In genomic region chr13:99485861-99486260, GRCm38 (mm10) we compare ENCODE assay signal across 14 mouse cellular contexts. TPM values are rescaled to one million over a fixed set of nuclear protein-coding genes. Genes with fewer than 3 reads are reported as not detected.
DNase-seq lines count a peak whose midpoint lies in the region; ATAC-seq and TF ChIP-seq lines count a peak whose summit lies in the region.
"Had no signal": no experiment of that assay in that cellular context is flagged by ENCODE, and none has a peak within 500 bp of the region (broad histone marks: within the 10 kb centered on the region; RNA-seq: fewer than 3 reads in every experiment).

No protein-coding gene starts in this region.

- H3K4me3 ChIP-seq in hindbrain, embryonic 15.5 days: no peak overlapping the region
- no peak overlapping the region for H3K4me3 ChIP-seq in hindbrain, embryonic 11.5 days (ENCODE audit: low read depth, low read length)
- no peak overlapping the region for H3K4me3 ChIP-seq in liver, postnatal 0 days (ENCODE audit: low read depth, low read length)
- H3K4me3 ChIP-seq: neural tube, embryonic 15.5 days had no signal

- 91% methylated on average over 9 of the region's 9 CpGs for WGBS in hindbrain, embryonic 15.5 days
- 96% methylated on average over 9 of the region's 9 CpGs for WGBS in hindbrain, embryonic 11.5 days
- 88% methylated on average over 9 of the region's 9 CpGs for WGBS in liver, postnatal 0 days (ENCODE audit: insufficient replicate concordance)

- no peaks in the 10 kb centered on the region for H3K27me3 ChIP-seq in hindbrain, embryonic 15.5 days
- no peaks in the 10 kb centered on the region for H3K27me3 ChIP-seq in hindbrain, embryonic 11.5 days (ENCODE audit: control insufficient read depth, insufficient read depth, low read length)
- no peaks in the 10 kb centered on the region for H3K27me3 ChIP-seq in liver, postnatal 0 days (ENCODE audit: insufficient read depth, low read length)
- H3K27me3 ChIP-seq: neural tube, embryonic 15.5 days had no signal

- no peak overlapping the region for H3K4me2 ChIP-seq in hindbrain, embryonic 15.5 days
- no peak overlapping the region for H3K4me2 ChIP-seq in hindbrain, embryonic 11.5 days (replicated peaks; ENCODE audit: low read depth, low read length)
- H3K4me2 ChIP-seq in liver, postnatal 0 days (ENCODE audit: low read depth, low read length): no peak overlapping the region
- H3K4me2 ChIP-seq: neural tube, embryonic 15.5 days had no signal

- no peak for ATAC-seq in hindbrain, embryonic 15.5 days (ENCODE audit: low FRiP score, low read depth)
- no peak for ATAC-seq in hindbrain, embryonic 11.5 days (ENCODE audit: low FRiP score)
- no peak for ATAC-seq in liver, postnatal 0 days
- ATAC-seq: intestine, embryonic 16.5 days had no signal

- peak; percentile 54 for DNase-seq in cerebellum, adult 11-12 months
- DNase-seq in cerebellum, postnatal 4 days (ENCODE audit: low spot score in 2 of 2): no peak
- DNase-seq in hindbrain, embryonic 11.5 days (ENCODE audit: low spot score): no peak
- peak; percentile 49 for DNase-seq in testis, postnatal 10 days (ENCODE audit: low spot score)
- no peak for DNase-seq in testis, postnatal 14 days (ENCODE audit: low spot score)
- DNase-seq in right cerebral cortex, adult 18-20 months: no peak
- no peak for DNase-seq in liver, postnatal 0 days
- DNase-seq: gastrocnemius, postnatal 36 days; kidney, postnatal 10 days had no signal

- H3K4me1 ChIP-seq in hindbrain, embryonic 15.5 days (replicated peaks): peaks cover 75% of the 10 kb centered on the region
- H3K4me1 ChIP-seq in hindbrain, embryonic 11.5 days (replicated peaks; ENCODE audit: control insufficient read depth, insufficient read depth, low read length): no peaks in the 10 kb centered on the region
- H3K4me1 ChIP-seq in liver, postnatal 0 days (ENCODE audit: insufficient read depth): no peaks in the 10 kb centered on the region

- H3K9ac ChIP-seq in hindbrain, embryonic 15.5 days: no peak overlapping the region
- no peak overlapping the region for H3K9ac ChIP-seq in hindbrain, embryonic 11.5 days (ENCODE audit: low read depth, low read length)
- H3K9ac ChIP-seq in liver, postnatal 0 days (replicated peaks): no peak overlapping the region
- H3K9ac ChIP-seq: liver, embryonic 14.5 days; neural tube, embryonic 15.5 days had no signal

- 0 out of 2 replicates have a peak overlapping the region, but pooled peaks have one; percentile 3 for H3K27ac ChIP-seq in hindbrain, embryonic 15.5 days (replicated peaks)
- no peak overlapping the region for H3K27ac ChIP-seq in hindbrain, embryonic 11.5 days (ENCODE audit: low read depth, low read length)
- no peak overlapping the region for H3K27ac ChIP-seq in liver, postnatal 0 days (ENCODE audit: low read depth)
- H3K27ac ChIP-seq: liver, embryonic 14.5 days; macrophage; neural tube, embryonic 15.5 days had no signal

- TF ChIP-seq CTCF in liver, postnatal 0 days (IDR thresholded peaks at IDR 0.05; ENCODE audit: low read depth): no peak

- peaks cover 16% of the 10 kb centered on the region for H3K36me3 ChIP-seq in hindbrain, embryonic 15.5 days
- H3K36me3 ChIP-seq in hindbrain, embryonic 11.5 days (ENCODE audit: control insufficient read depth, insufficient read depth, low read length): 0 out of 2 replicates have a peak, but pooled peaks cover 5% of the 10 kb centered on the region
- no peaks in the 10 kb centered on the region for H3K36me3 ChIP-seq in liver, postnatal 0 days (replicated peaks; ENCODE audit: insufficient read depth, low read length)

- no peak for TF ChIP-seq EP300 in liver, postnatal 0 days (IDR thresholded peaks at IDR 0.05; ENCODE audit: low read depth)

- no peaks in the 10 kb centered on the region for H3K9me3 ChIP-seq in hindbrain, embryonic 15.5 days
- no peaks in the 10 kb centered on the region for H3K9me3 ChIP-seq in hindbrain, embryonic 11.5 days (ENCODE audit: control insufficient read depth, low read length)
- H3K9me3 ChIP-seq in liver, postnatal 0 days (ENCODE audit: low read length): no peaks in the 10 kb centered on the region
- H3K9me3 ChIP-seq: neural tube, embryonic 15.5 days had no signal

RNA-seq across cellular contexts. Expression of gene Map1b, which starts 30.5 kb away (rescaled TPM):
- 2,014 and 2,064 TPM in 2 replicates for polyA plus RNA-seq in hindbrain, embryonic 15.5 days (2015; fragmentation: Nextera tagmentation; extraction: Ambion mirVana)
- 1,051 and 1,521 TPM in 2 replicates for polyA plus RNA-seq in hindbrain, embryonic 11.5 days (2014; fragmentation: Nextera tagmentation; extraction: Ambion mirVana)
- 1.2 and 1.3 TPM in 2 replicates for polyA plus RNA-seq in liver, postnatal 0 days (2015; fragmentation: Nextera tagmentation; extraction: Ambion mirVana)

Comparison
In these comparisons a context has a peak if more than half of its experiments do, and no peak if none do; other contexts are left out.
1. DNase-seq: peak in cerebellum, adult 11-12 months (single experiment) and testis, postnatal 10 days (single experiment); none in cerebellum, postnatal 4 days (0 of 2), hindbrain, embryonic 11.5 days (single experiment), testis, postnatal 14 days (single experiment), right cerebral cortex, adult 18-20 months (single experiment) and liver, postnatal 0 days (single experiment).
2. RNA of gene Map1b, which starts 30.5 kb away (polyA plus RNA-seq): 2,014 to 2,064 TPM in hindbrain, embryonic 15.5 days and 1,051 to 1,521 TPM in hindbrain, embryonic 11.5 days; 1.2 to 1.3 TPM in liver, postnatal 0 days; every median in the first group is over 100 times any median in the second.